Mouse (Mus musculus) cerebellum, adult 2 months (tissue): ENCODE measurements around the gene Dars2.

ENCODE experiments used
- CTCF ChIP-seq: fragments of 200-500 bp; IDR thresholded peaks from 2 replicates; pipeline ENCODE4 v1.5.1; 2011; ENCODE audit warnings: low read depth, mild to moderate bottlenecking, control low read depth, low read length, moderate library complexity, borderline replicate concordance; ENCODE audit not compliant: insufficient read depth
- POLR2A ChIP-seq: fragments of 200-500 bp; IDR thresholded peaks from 2 replicates; pipeline ENCODE4 v1.6.1; 2011; ENCODE audit warnings: low read length, control low read depth, borderline replicate concordance; ENCODE audit not compliant: insufficient read depth

DNA sequence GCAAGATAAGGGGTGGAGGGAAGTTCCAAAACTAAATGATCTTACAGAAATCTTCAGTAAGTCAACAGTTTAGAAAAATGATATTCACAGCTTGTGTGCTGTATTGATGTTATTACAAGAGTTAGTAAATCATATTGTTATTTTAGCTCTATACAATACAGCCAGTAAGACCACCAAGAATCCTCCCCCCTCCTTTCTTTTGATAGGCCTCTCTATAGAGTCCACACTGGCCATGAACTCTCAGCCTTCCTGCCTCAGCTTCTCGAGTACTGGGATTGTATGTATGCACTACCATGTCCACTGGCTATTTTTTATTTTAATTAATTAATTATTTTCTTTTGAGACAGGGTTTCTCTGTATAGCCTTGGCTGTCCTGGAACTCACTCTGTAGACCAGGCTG is 7.1 kb downstream of the Dars2 start:
- TF ChIP-seq CTCF (no peak), POLR2A (no peak)
